Mouse (Mus musculus): ENCODE measurements at regions not wholly inside any gene's neighbourhood (a gene's known extent, or its start where the extent isn't known, plus 50 kb on each side); places are given as distances from the start of the nearest gene placed in this dataset.
"Not testable (repeated sequence)": the region's sequence is repeated elsewhere in the genome, so short reads cannot be mapped to it uniquely, and the experiment has no call there.

- DNase-seq (ENCODE audit: low spot score), result no peak
Measured at GRCm38 (mm10) chr8:90056331-90056730, 291.8 kb downstream of the Tox3 start.

GRCm38 (mm10) chr8:90046779-90047178, 301.4 kb downstream of the Tox3 start:
- no peak for DNase-seq (ENCODE audit: low spot score)

GRCm38 (mm10) chr8:90036436-90036835, 311.7 kb downstream of the Tox3 start:
- DNase-seq (ENCODE audit: low spot score), result no peak

GRCm38 (mm10) chr8:90032572-90032971, 315.6 kb downstream of the Tox3 start:
- no peak for DNase-seq (ENCODE audit: low spot score)

- no peak for DNase-seq (ENCODE audit: low spot score)
Measured at GRCm38 (mm10) chr8:90031220-90031619, 316.9 kb downstream of the Tox3 start.

- not testable (repeated sequence) for DNase-seq (ENCODE audit: low spot score)
Measured at GRCm38 (mm10) chr8:90017958-90018357, 330.2 kb downstream of the Tox3 start.

- DNase-seq (ENCODE audit: low spot score), result no peak
Measured at GRCm38 (mm10) chr8:90013755-90014154, 334.4 kb downstream of the Tox3 start.

GRCm38 (mm10) chr8:90011682-90012409, 336.3 kb downstream of the Tox3 start:
- no peak for DNase-seq (ENCODE audit: low spot score)

- DNase-seq (ENCODE audit: low spot score), result no peak
Measured at GRCm38 (mm10) chr8:90009431-90009830, 338.7 kb downstream of the Tox3 start.

GRCm38 (mm10) chr8:90000899-90001640, 347.1 kb downstream of the Tox3 start:
- DNase-seq (ENCODE audit: low spot score), result peak; percentile 11

- DNase-seq (ENCODE audit: low spot score), result no peak
Measured at GRCm38 (mm10) chr8:89993743-89994142, 354.4 kb downstream of the Tox3 start.

- DNase-seq (ENCODE audit: low spot score), result no peak
Measured at GRCm38 (mm10) chr8:89983859-89984258, 364.3 kb downstream of the Tox3 start.

GRCm38 (mm10) chr8:89982551-89982950, 365.6 kb downstream of the Tox3 start:
- DNase-seq (ENCODE audit: low spot score), result no peak

- DNase-seq (ENCODE audit: low spot score), result no peak
Measured at GRCm38 (mm10) chr8:89981320-89981719, 366.8 kb downstream of the Tox3 start.

GRCm38 (mm10) chr8:89980441-89980840, 367.7 kb downstream of the Tox3 start:
- DNase-seq (ENCODE audit: low spot score), result no peak

GRCm38 (mm10) chr8:89962799-89963198, 385.3 kb downstream of the Tox3 start:
- no peak for DNase-seq (ENCODE audit: low spot score)

GRCm38 (mm10) chr8:89957486-89957885, 390.7 kb downstream of the Tox3 start:
- no peak for DNase-seq (ENCODE audit: low spot score)

GRCm38 (mm10) chr8:89956482-89957020, 391.6 kb downstream of the Tox3 start:
- DNase-seq (ENCODE audit: low spot score), result no peak

GRCm38 (mm10) chr8:89938836-89939235, 409.3 kb downstream of the Tox3 start:
- DNase-seq (ENCODE audit: low spot score), result no peak

- no peak for DNase-seq (ENCODE audit: low spot score)
Measured at GRCm38 (mm10) chr8:89934521-89934920, 413.6 kb downstream of the Tox3 start.

- no peak for DNase-seq (ENCODE audit: low spot score)
Measured at GRCm38 (mm10) chr8:89926666-89927232, 421.4 kb downstream of the Tox3 start.

GRCm38 (mm10) chr8:89924697-89925096, 423.4 kb downstream of the Tox3 start:
- DNase-seq (ENCODE audit: low spot score), result not testable (repeated sequence)

- DNase-seq (ENCODE audit: low spot score), result no peak
Measured at GRCm38 (mm10) chr8:89914076-89914475, 434.1 kb downstream of the Tox3 start.

Measured in T-cell, adult 2 months (primary cell).